Mouse (Mus musculus) kidney, postnatal 0 days (tissue): ENCODE measurements at regions not wholly inside any gene's neighbourhood (a gene's known extent, or its start where the extent isn't known, plus 50 kb on each side); places are given as distances from the start of the nearest gene placed in this dataset.

Source experiments
- ATAC-seq: fragments of 200-750 bp; cut with Nextera tagmentation; replicated peaks from 2 replicates; pipeline ENCODE4 v1.8.0; 2017; ENCODE audit warnings: low read depth, moderate number of reproducible peaks, moderate TSS enrichment, moderate library complexity; ENCODE audit not compliant: low FRiP score
- DNase-seq: peaks from one replicate; pipeline ENCODE4 v3.0.0-alpha.2; 2016; ENCODE audit warnings: low spot score
- H3K27ac ChIP-seq: fragments of 300-500 bp; sonication (generic); 2 replicates; pipeline ENCODE4 v1.5.1; 2014; ENCODE audit warnings: mild to moderate bottlenecking
- H3K27me3 ChIP-seq: fragments of 300-500 bp; sonication (generic); 2 replicates; pipeline ENCODE4 v1.6.1; 2014; ENCODE audit warnings: low read length, mixed read lengths; ENCODE audit not compliant: insufficient read depth
- H3K36me3 ChIP-seq: fragments of 300-500 bp; sonication (generic); 2 replicates; pipeline ENCODE4 v1.6.1; 2014; ENCODE audit warnings: low read length, mixed read lengths; ENCODE audit not compliant: insufficient read depth
- H3K4me1 ChIP-seq: fragments of 300-500 bp; sonication (generic); replicated peaks from 2 replicates; pipeline ENCODE4 v1.6.1; 2014; ENCODE audit warnings: antibody characterized with exemption, low read length, mixed read lengths; ENCODE audit not compliant: insufficient read depth
- H3K4me2 ChIP-seq: fragments of 300-500 bp; sonication (generic); 2 replicates; pipeline ENCODE4 v1.6.1; 2014; ENCODE audit warnings: mild to moderate bottlenecking, low read length, moderate library complexity, mixed read lengths
- H3K4me3 ChIP-seq: fragments of 300-500 bp; sonication (generic); replicated peaks from 2 replicates; pipeline ENCODE4 v1.5.1; 2014; ENCODE audit warnings: low read depth, low read length
- H3K9ac ChIP-seq: fragments of 300-500 bp; sonication (generic); 2 replicates; pipeline ENCODE4 v1.6.1; 2014; ENCODE audit warnings: low read depth, low read length
- H3K9me3 ChIP-seq: fragments of 300-500 bp; sonication (generic); replicated peaks from 2 replicates; pipeline ENCODE4 v1.6.1; 2016; ENCODE audit warnings: low read length, inconsistent platforms, mixed read lengths
- CTCF ChIP-seq: IDR thresholded peaks from 2 replicates; pipeline ENCODE4 v1.5.1; 2016; ENCODE audit warnings: antibody characterized with exemption, low read depth, mild to moderate bottlenecking, moderate library complexity
- WGBS: fragments of 180-500 bp; shearing (Covaris S2); extraction: QIAGEN DNeasy Blood & Tissue Kit; methylation state at CpG from one replicate; pipeline ENCODE4 v1.1.7; 2014; 5-methylcytosine and 5-hydroxymethylcytosine counted together

DNA sequence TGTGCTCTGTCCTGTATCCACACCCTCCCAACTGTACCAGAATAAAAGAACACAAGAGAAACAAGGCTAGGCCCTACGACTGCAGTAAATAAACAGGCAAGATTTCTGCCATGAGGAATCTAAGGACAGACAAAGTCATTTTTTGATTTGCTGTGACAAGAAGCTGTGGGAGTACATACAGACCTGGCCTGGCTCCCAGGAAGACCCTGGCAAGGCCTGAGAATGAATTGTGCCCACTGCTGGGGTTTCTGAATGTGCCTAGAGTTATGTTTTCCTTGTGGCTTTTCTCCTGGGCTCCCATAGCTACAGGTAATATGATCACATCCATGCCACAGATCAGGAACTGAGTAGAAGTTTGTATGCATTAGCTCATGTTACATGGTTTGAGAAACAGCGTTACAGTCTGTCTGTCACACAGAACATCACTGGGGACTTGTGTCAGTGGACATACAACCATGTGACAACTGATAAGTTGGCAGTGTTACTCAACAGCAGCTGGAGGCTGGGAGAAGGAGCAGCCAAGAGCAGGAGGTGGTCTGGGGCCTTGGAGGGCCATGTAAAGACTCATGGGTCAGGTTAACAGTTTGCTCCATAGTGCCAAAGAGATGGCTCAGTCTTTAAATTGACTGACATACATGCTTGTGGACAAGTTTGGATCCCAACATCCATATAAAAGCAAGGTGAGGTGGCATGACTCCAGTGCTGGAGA is 285.6 kb upstream of the Eif4g2 start:
- 0 out of 2 replicates have a peak, but pooled peaks cover 6% of the 10 kb centered on the region for H3K4me1 ChIP-seq
- H3K27ac ChIP-seq, result no peak overlapping the region
- H3K4me2 ChIP-seq, result no peak overlapping the region
- no peaks in the 10 kb centered on the region for H3K27me3 ChIP-seq
- H3K9me3 ChIP-seq, result no peaks in the 10 kb centered on the region
- DNase-seq, result peak; percentile 28
- H3K36me3 ChIP-seq, result no peaks in the 10 kb centered on the region
- WGBS, result 37% methylated on average over 2 of the region's 2 CpGs
- no peak for TF ChIP-seq CTCF
- no peak overlapping the region for H3K9ac ChIP-seq
- ATAC-seq, result no peak
- no peak overlapping the region for H3K4me3 ChIP-seq

DNA sequence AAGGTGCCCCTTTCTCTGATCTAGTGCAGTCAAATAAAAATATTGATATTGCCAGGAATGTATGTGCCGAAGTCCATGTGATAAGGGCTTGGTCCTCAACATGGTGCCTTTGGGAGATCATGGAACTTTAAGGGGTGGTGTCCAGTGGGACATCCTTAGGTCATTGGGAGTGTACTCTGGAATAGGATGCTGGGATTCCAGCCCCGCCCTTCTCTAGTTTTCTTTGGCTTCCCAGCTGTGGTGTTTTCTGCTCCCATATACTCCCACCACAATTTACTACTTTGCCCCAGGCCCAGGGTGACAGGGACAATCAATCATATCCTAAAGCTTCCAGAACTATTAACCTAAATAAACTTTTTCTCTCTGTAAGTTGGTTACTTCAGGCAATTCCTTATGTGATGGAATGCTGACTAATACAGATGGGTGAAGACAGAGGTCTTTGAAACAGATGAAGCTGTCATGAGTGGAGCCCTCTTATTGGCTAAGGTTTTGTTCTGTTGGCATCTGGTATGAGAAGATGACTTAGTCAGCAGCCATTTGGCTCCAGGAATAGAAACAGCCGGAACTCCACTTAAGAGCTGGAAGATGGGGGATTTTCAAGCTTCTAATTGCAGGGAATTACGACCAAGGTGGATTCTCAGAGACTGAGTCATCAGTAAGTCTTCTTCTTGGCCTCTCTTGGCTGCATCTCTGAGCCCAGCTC is 284.3 kb upstream of the Eif4g2 start:
- ATAC-seq, result no peak
- Histone ChIP-seq H3K4me3 (no peak overlapping the region), H3K9me3 (no peaks in the 10 kb centered on the region), H3K4me2 (no peak overlapping the region), H3K36me3 (no peaks in the 10 kb centered on the region), H3K27ac (no peak overlapping the region), H3K27me3 (no peaks in the 10 kb centered on the region), H3K4me1 (0 out of 2 replicates have a peak, but pooled peaks cover 6% of the 10 kb centered on the region), H3K9ac (no peak overlapping the region)
- WGBS, result 53% methylated on average over 4 of the region's 4 CpGs
- DNase-seq, result peak; percentile 61
- no peak for TF ChIP-seq CTCF

DNA sequence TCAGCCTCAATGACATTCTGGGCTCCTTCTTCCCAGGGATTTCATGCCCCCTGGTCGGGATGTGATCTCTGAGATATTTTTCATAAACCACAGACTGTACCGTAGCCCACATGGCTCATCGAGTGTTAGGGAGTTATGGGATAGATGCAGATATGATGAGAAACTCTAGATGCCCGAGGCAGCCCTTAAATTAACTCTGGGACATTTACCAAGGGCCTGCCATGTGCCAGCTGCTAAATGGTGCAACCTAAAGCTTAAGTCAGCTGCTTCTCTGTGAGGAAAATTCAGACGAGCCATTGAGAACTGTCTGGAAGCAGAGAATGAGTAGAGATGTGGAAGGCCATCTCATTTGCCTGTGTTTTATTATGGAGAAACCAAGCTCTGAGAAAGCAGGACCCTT is 282.6 kb upstream of the Eif4g2 start:
- no peaks in the 10 kb centered on the region for H3K9me3 ChIP-seq
- no peaks in the 10 kb centered on the region for H3K36me3 ChIP-seq
- H3K4me3 ChIP-seq, result no peak overlapping the region
- no peak for TF ChIP-seq CTCF
- DNase-seq (no peak), ATAC-seq (no peak)
- H3K4me1 ChIP-seq, result 0 out of 2 replicates have a peak, but pooled peaks cover 2% of the 10 kb centered on the region
- H3K4me2 ChIP-seq, result no peak overlapping the region
- H3K27ac ChIP-seq, result no peak overlapping the region
- H3K9ac ChIP-seq, result no peak overlapping the region
- no peaks in the 10 kb centered on the region for H3K27me3 ChIP-seq
- WGBS, result 64% methylated on average over 5 of the region's 5 CpGs

DNA sequence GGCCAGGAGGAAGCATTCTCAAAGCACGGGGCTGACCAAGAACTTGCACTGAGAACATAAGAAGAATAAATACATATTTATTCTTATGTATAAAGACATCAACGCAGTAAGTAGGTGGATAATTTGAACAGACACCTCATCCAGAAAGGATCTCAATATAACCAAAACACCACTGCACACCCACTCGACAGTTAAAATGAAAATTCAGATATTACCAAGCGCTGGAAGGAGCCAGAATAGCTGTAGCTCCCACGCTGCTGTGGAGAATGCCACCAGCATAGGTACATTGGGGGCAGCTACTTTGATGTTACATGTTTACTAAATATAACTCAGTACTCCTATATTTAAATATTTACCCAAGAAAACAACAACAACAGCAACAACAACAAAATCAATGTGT is 280.4 kb upstream of the Eif4g2 start:
- Histone ChIP-seq H3K9ac (no peak overlapping the region), H3K27me3 (no peaks in the 10 kb centered on the region), H3K4me3 (no peak overlapping the region), H3K27ac (no peak overlapping the region), H3K9me3 (no peaks in the 10 kb centered on the region), H3K4me1 (no peaks in the 10 kb centered on the region), H3K36me3 (no peaks in the 10 kb centered on the region), H3K4me2 (no peak overlapping the region)
- ATAC-seq, result no peak
- DNase-seq, result no peak
- TF ChIP-seq CTCF, result no peak
- WGBS, result 89% methylated on average over 5 of the region's 5 CpGs

DNA sequence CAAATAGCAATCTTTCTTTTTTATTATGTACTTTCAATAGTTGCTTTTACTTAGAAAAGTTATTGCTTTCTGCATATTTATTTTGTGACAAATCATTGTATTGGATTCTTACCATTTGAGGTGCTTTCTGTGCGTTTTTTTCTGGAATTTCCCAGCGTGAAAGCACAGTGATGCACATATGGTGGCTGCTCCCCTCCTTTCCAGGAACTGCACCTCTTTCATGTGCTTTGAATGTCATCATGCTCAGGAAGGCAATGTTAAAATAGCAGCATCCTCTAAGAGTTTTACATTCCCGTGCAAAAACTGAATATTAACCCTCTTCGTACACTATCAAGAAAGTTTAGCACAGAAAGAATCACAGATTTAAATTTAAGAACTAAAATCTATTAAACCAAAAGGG is 279.8 kb upstream of the Eif4g2 start:
- no peaks in the 10 kb centered on the region for H3K4me1 ChIP-seq
- TF ChIP-seq CTCF, result no peak
- H3K9ac ChIP-seq, result no peak overlapping the region
- 69% methylated on average over 4 of the region's 4 CpGs for WGBS
- H3K36me3 ChIP-seq, result no peaks in the 10 kb centered on the region
- H3K27ac ChIP-seq, result no peak overlapping the region
- H3K27me3 ChIP-seq, result no peaks in the 10 kb centered on the region
- H3K4me2 ChIP-seq, result no peak overlapping the region
- no peak for ATAC-seq
- DNase-seq, result no peak
- H3K9me3 ChIP-seq, result no peaks in the 10 kb centered on the region
- no peak overlapping the region for H3K4me3 ChIP-seq

DNA sequence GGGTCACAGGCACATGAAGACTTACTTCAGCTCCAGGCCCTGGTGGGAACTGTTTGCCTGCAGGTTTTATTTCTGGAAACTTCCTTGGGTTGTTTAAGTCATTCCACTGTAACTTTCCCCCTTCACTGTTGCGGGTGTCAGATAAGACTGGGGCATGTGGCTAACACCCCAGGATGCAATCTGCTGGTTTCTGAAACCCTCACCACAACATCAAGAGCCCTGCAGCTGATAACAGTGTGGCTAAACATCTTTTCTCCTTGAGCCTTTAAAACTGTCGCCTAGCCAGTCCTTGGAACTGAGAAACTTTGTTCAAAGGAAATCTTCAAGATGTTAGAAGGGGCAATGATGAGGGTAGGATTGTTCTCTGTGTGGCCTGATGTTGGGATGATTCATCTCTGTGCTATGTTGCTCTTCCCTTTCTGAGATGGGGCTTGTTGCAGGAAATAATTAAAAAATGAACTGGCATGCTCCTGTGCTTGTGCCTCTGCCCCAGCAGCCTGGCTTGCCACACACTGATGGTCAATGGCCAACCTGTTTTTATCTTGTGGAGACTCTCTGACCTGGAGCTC is 272.3 kb upstream of the Eif4g2 start:
- no peaks in the 10 kb centered on the region for H3K36me3 ChIP-seq
- ATAC-seq (no peak), DNase-seq (no peak)
- TF ChIP-seq CTCF, result no peak
- no peaks in the 10 kb centered on the region for H3K9me3 ChIP-seq
- H3K9ac ChIP-seq, result no peak overlapping the region
- WGBS, result 86% methylated on average over 2 of the region's 2 CpGs
- H3K4me2 ChIP-seq, result no peak overlapping the region
- no peak overlapping the region for H3K27ac ChIP-seq
- no peaks in the 10 kb centered on the region for H3K4me1 ChIP-seq
- H3K4me3 ChIP-seq, result no peak overlapping the region
- H3K27me3 ChIP-seq, result no peaks in the 10 kb centered on the region
